Mouse (Mus musculus) brain, embryonic 18.5 days (tissue): Measurements from ENCODE around the gene Dnah6.

Source experiments
- DNase-seq: peaks from one replicate; pipeline ENCODE4 v3.0.0-alpha.2; 2012; ENCODE audit warnings: low read depth, low spot score

Gene Dnah6

GRCm38 (mm10) chr6:73143403-73143802 is 78.0 kb downstream of the Dnah6 start:
- no peak for DNase-seq

- DNase-seq = no peak
Observed at GRCm38 (mm10) chr6:73142776-73143175, 78.7 kb downstream of the Dnah6 start.

GRCm38 (mm10) chr6:73140836-73141235 is 80.6 kb downstream of the Dnah6 start:
- no peak for DNase-seq

GRCm38 (mm10) chr6:73132784-73133183 is 88.7 kb downstream of the Dnah6 start:
- DNase-seq = no peak

- no peak for DNase-seq
Observed at GRCm38 (mm10) chr6:73127594-73127993, 93.9 kb downstream of the Dnah6 start.

GRCm38 (mm10) chr6:73120348-73120747 is 101.1 kb downstream of the Dnah6 start:
- DNase-seq = no peak

GRCm38 (mm10) chr6:73113898-73114297 is 107.6 kb downstream of the Dnah6 start:
- no peak for DNase-seq

- DNase-seq = no peak
Observed at GRCm38 (mm10) chr6:73113365-73113764, 108.1 kb downstream of the Dnah6 start.

GRCm38 (mm10) chr6:73093133-73093532 is 128.3 kb downstream of the Dnah6 start:
- DNase-seq = no peak

- no peak for DNase-seq
Observed at GRCm38 (mm10) chr6:73090836-73091235, 130.6 kb downstream of the Dnah6 start.

GRCm38 (mm10) chr6:73082571-73082970 is 138.9 kb downstream of the Dnah6 start:
- DNase-seq = no peak

GRCm38 (mm10) chr6:73072093-73072786 is 149.2 kb downstream of the Dnah6 start:
- no peak for DNase-seq

- no peak for DNase-seq
Observed at GRCm38 (mm10) chr6:73071214-73071613, 150.2 kb downstream of the Dnah6 start.

- DNase-seq = no peak
Observed at GRCm38 (mm10) chr6:73070663-73071062, 150.8 kb downstream of the Dnah6 start.

GRCm38 (mm10) chr6:73064551-73064950 is 156.9 kb downstream of the Dnah6 start:
- no peak for DNase-seq

- DNase-seq = no peak
Observed at GRCm38 (mm10) chr6:73059596-73060121, 161.8 kb downstream of the Dnah6 start.

- DNase-seq = no peak
Observed at GRCm38 (mm10) chr6:73059162-73059561, 162.3 kb downstream of the Dnah6 start.

- no peak for DNase-seq
Observed at GRCm38 (mm10) chr6:73055347-73055746, 166.1 kb downstream of the Dnah6 start.

- DNase-seq = no peak
Observed at GRCm38 (mm10) chr6:73054807-73055206, 166.6 kb downstream of the Dnah6 start.

GRCm38 (mm10) chr6:73053526-73053925 is 167.9 kb downstream of the Dnah6 start:
- DNase-seq = no peak

GRCm38 (mm10) chr6:73047259-73047658 is 174.2 kb downstream of the Dnah6 start:
- DNase-seq = no peak

- no peak for DNase-seq
Observed at GRCm38 (mm10) chr6:73045944-73046343, 175.5 kb downstream of the Dnah6 start.

GRCm38 (mm10) chr6:73042278-73042677 is 179.2 kb downstream of the Dnah6 start:
- no peak for DNase-seq

GRCm38 (mm10) chr6:73038291-73038690 is 183.2 kb downstream of the Dnah6 start:
- no peak for DNase-seq
